Mouse (Mus musculus): ENCODE data around the gene Sly. TPM values are rescaled to one million over a fixed set of nuclear protein-coding genes. Genes with fewer than 3 reads are reported as not detected.
"Not testable (repeated sequence)": the region's sequence is repeated elsewhere in the genome, so short reads cannot be mapped to it uniquely, and the experiment has no call there.

Gene Sly
- polyA plus RNA-seq (2015; fragmentation: Nextera tagmentation; extraction: Ambion mirVana) = not detected in 2 replicates

DNA sequence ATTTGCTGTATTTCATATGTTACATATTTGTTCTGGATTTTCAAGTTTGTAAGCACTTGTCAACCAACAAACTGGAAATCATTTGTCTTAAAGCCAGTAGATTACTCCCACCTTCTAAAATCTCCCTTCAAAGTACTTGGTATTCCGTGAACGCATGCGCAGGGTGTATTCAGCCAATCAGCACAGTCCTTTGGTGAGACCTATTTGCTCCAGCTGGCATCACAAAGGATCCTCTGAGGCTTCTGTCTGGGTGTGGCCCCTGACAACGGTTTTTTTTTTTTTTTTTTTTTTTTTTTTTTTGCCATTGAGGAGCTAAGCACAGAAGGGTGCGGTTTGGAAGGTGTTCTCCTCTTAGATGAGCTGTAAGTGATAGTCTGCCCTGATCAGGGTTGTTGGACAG, at the start of gene Sly:
TSS of gene Sly (plus strand) at position 301 of the 400 bp plus-strand sequence.
- not testable (repeated sequence) for ATAC-seq
- no CpG with 5 or more reads among the region's 5 CpGs for WGBS

More for the DNA sequence above, at the start of gene Sly:
- H3K36me3 ChIP-seq; H3K4me3 ChIP-seq (replicated peaks); H3K27ac ChIP-seq; H3K9ac ChIP-seq (replicated peaks); H3K4me2 ChIP-seq (replicated peaks); H3K27me3 ChIP-seq; H3K9me3 ChIP-seq; H3K4me1 ChIP-seq (replicated peaks): not testable (repeated sequence)

Data from midbrain, embryonic 13.5 days (tissue).